Mouse (Mus musculus) kidney, postnatal 0 days (tissue): ENCODE measurements around the gene Gm20431. TPM values are rescaled to one million over a fixed set of nuclear protein-coding genes. Genes with fewer than 3 reads are reported as not detected.

ENCODE experiments used
- ATAC-seq: fragments of 200-750 bp; cut with Nextera tagmentation; replicated peaks from 2 replicates; pipeline ENCODE4 v1.8.0; 2017; ENCODE audit warnings: low read depth, moderate number of reproducible peaks, moderate TSS enrichment, moderate library complexity; ENCODE audit not compliant: low FRiP score
- DNase-seq: peaks from one replicate; pipeline ENCODE4 v3.0.0-alpha.2; 2016; ENCODE audit warnings: low spot score
- H3K27ac ChIP-seq: fragments of 300-500 bp; sonication (generic); 2 replicates; pipeline ENCODE4 v1.5.1; 2014; ENCODE audit warnings: mild to moderate bottlenecking
- H3K27me3 ChIP-seq: fragments of 300-500 bp; sonication (generic); 2 replicates; pipeline ENCODE4 v1.6.1; 2014; ENCODE audit warnings: low read length, mixed read lengths; ENCODE audit not compliant: insufficient read depth
- H3K36me3 ChIP-seq: fragments of 300-500 bp; sonication (generic); 2 replicates; pipeline ENCODE4 v1.6.1; 2014; ENCODE audit warnings: low read length, mixed read lengths; ENCODE audit not compliant: insufficient read depth
- H3K4me1 ChIP-seq: fragments of 300-500 bp; sonication (generic); replicated peaks from 2 replicates; pipeline ENCODE4 v1.6.1; 2014; ENCODE audit warnings: antibody characterized with exemption, low read length, mixed read lengths; ENCODE audit not compliant: insufficient read depth
- H3K4me2 ChIP-seq: fragments of 300-500 bp; sonication (generic); 2 replicates; pipeline ENCODE4 v1.6.1; 2014; ENCODE audit warnings: mild to moderate bottlenecking, low read length, moderate library complexity, mixed read lengths
- H3K4me3 ChIP-seq: fragments of 300-500 bp; sonication (generic); replicated peaks from 2 replicates; pipeline ENCODE4 v1.5.1; 2014; ENCODE audit warnings: low read depth, low read length
- H3K9ac ChIP-seq: fragments of 300-500 bp; sonication (generic); 2 replicates; pipeline ENCODE4 v1.6.1; 2014; ENCODE audit warnings: low read depth, low read length
- H3K9me3 ChIP-seq: fragments of 300-500 bp; sonication (generic); replicated peaks from 2 replicates; pipeline ENCODE4 v1.6.1; 2016; ENCODE audit warnings: low read length, inconsistent platforms, mixed read lengths
- CTCF ChIP-seq: IDR thresholded peaks from 2 replicates; pipeline ENCODE4 v1.5.1; 2016; ENCODE audit warnings: antibody characterized with exemption, low read depth, mild to moderate bottlenecking, moderate library complexity
- WGBS: fragments of 180-500 bp; shearing (Covaris S2); extraction: QIAGEN DNeasy Blood & Tissue Kit; methylation state at CpG from one replicate; pipeline ENCODE4 v1.1.7; 2014; 5-methylcytosine and 5-hydroxymethylcytosine counted together
- polyA plus RNA-seq: library from polyadenylated mRNA; unstranded; fragments of >200 nt; fragmentation: Nextera tagmentation; extraction: Ambion mirVana; gene quantifications from 2 replicates; pipeline ENCODE4 v1.2.1, GENCODE M21; 2015

Gene Gm20431
- polyA plus RNA-seq, result 11.2 and 12.6 TPM in 2 replicates

GRCm38 (mm10) chr2:167661270-167662203, at the start of gene Gm20431:
Gene Gm20431, minus strand, starts transcription at chr2:167661496.
- H3K36me3 ChIP-seq, result no peaks in the 10 kb centered on the region
- no peak for TF ChIP-seq CTCF
- DNase-seq (peak; percentile 98), ATAC-seq (peak; percentile 89)
- H3K27me3 ChIP-seq, result no peaks in the 10 kb centered on the region
- H3K9ac ChIP-seq, result peak within 1 kb of the TSS; percentile 92
- under 1% methylated on average over 105 of the region's 110 CpGs for WGBS
- H3K27ac ChIP-seq, result peak within 1 kb of the TSS; percentile 68
- peak within 1 kb of the TSS; percentile 78 for H3K4me2 ChIP-seq
- peaks cover 22% of the 10 kb centered on the region for H3K4me1 ChIP-seq
- H3K9me3 ChIP-seq, result no peaks in the 10 kb centered on the region
- H3K4me3 ChIP-seq, result peak within 1 kb of the TSS; percentile 89

GRCm38 (mm10) chr2:167710574-167710973, 49.3 kb upstream of the Gm20431 start:
- H3K27ac ChIP-seq, result no peak overlapping the region
- ATAC-seq (no peak), DNase-seq (no peak)
- H3K4me1 ChIP-seq, result peaks cover 7% of the 10 kb centered on the region
- no peak overlapping the region for H3K4me3 ChIP-seq
- H3K27me3 ChIP-seq, result no peaks in the 10 kb centered on the region
- H3K36me3 ChIP-seq, result no peaks in the 10 kb centered on the region
- TF ChIP-seq CTCF, result no peak
- no peak overlapping the region for H3K4me2 ChIP-seq
- no peak overlapping the region for H3K9ac ChIP-seq
- 62% methylated on average over 6 of the region's 6 CpGs for WGBS
- H3K9me3 ChIP-seq, result no peaks in the 10 kb centered on the region

GRCm38 (mm10) chr2:167709969-167710368, 48.7 kb upstream of the Gm20431 start:
- H3K4me2 ChIP-seq, result no peak overlapping the region
- 59% methylated on average over 6 of the region's 6 CpGs for WGBS
- H3K9me3 ChIP-seq, result no peaks in the 10 kb centered on the region
- peaks cover 7% of the 10 kb centered on the region for H3K4me1 ChIP-seq
- H3K27me3 ChIP-seq, result no peaks in the 10 kb centered on the region
- no peak overlapping the region for H3K9ac ChIP-seq
- TF ChIP-seq CTCF, result no peak
- H3K36me3 ChIP-seq, result no peaks in the 10 kb centered on the region
- no peak for DNase-seq
- ATAC-seq, result no peak
- H3K27ac ChIP-seq, result no peak overlapping the region
- no peak overlapping the region for H3K4me3 ChIP-seq

GRCm38 (mm10) chr2:167708373-167708772, 47.1 kb upstream of the Gm20431 start:
- Histone ChIP-seq H3K4me2 (no peak overlapping the region), H3K27me3 (no peaks in the 10 kb centered on the region), H3K9ac (no peak overlapping the region), H3K27ac (no peak overlapping the region), H3K36me3 (no peaks in the 10 kb centered on the region), H3K4me3 (no peak overlapping the region), H3K9me3 (no peaks in the 10 kb centered on the region), H3K4me1 (peaks cover 6% of the 10 kb centered on the region)
- no peak for DNase-seq
- TF ChIP-seq CTCF, result no peak
- ATAC-seq, result no peak
- WGBS, result 57% methylated on average over 15 of the region's 15 CpGs

GRCm38 (mm10) chr2:167706183-167706939, 45.1 kb upstream of the Gm20431 start:
- Histone ChIP-seq H3K4me3 (no peak overlapping the region), H3K4me2 (no peak overlapping the region), H3K27ac (no peak overlapping the region), H3K27me3 (no peaks in the 10 kb centered on the region), H3K9ac (no peak overlapping the region), H3K36me3 (no peaks in the 10 kb centered on the region), H3K4me1 (0 out of 2 replicates have a peak, but pooled peaks cover 4% of the 10 kb centered on the region), H3K9me3 (no peaks in the 10 kb centered on the region)
- DNase-seq, result no peak
- no peak for TF ChIP-seq CTCF
- 64% methylated on average over 11 of the region's 11 CpGs for WGBS
- peak; percentile 29; the same call in 1 of the 2 replicates for ATAC-seq

GRCm38 (mm10) chr2:167704409-167704808, 43.1 kb upstream of the Gm20431 start:
- no peak for ATAC-seq

More at GRCm38 (mm10) chr2:167704409-167704808, 43.1 kb upstream of the Gm20431 start:
- Histone ChIP-seq H3K36me3 (no peaks in the 10 kb centered on the region), H3K4me1 (0 out of 2 replicates have a peak, but pooled peaks cover 4% of the 10 kb centered on the region), H3K9ac (no peak overlapping the region), H3K27ac (no peak overlapping the region), H3K27me3 (no peaks in the 10 kb centered on the region), H3K9me3 (no peaks in the 10 kb centered on the region), H3K4me3 (no peak overlapping the region), H3K4me2 (no peak overlapping the region)
- WGBS, result 87% methylated on average over 4 of the region's 4 CpGs
- TF ChIP-seq CTCF, result no peak
- no peak for DNase-seq
